Comparison of ENCODE assay signal across 12 mouse cellular contexts in the genomic region with DNA sequence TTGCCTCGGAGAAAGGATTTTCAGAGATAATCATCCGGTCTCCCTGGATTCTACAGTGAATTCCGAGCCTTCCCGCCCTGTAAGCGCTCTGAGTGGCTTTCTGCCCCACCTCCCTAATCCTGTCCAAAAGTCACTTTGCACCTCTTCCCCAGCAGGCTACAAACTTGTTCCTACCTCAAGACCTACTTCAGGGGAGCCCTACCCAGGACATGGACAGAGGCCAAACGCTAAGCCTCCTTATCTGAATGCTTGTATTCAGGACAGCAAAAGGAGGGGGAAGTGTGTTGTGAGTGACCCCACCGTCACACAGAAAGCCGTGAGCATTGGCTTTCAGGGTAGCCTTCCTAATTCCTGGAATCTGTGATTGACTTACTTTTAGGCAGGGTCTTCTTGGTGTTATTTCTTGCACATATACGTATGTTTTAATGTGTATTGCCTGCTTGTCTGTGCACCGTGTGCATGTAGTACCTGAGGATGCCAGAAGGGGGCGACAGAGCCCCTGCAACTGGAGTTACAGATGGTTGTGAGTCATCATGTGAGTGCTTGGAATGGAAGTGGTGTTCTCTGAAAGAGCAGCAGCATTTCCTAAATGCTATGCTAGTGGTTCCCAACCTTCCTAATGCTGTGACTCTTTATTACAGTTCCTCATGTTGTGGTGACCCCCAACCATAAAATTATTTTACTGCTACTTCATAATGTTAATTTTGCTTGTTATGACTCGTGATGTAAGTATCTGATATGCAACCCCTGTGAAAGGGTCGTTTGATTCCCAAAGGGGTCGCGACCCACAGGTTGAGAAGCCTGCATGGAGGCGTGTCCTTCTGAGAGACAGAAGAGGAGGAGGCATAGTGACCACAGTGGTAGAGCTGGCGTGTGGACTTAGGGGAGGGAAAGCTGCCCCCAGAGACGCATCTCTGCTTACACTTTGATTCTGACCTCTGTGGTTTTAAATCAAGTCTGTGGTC. TPM values are rescaled to one million over a fixed set of nuclear protein-coding genes. Genes with fewer than 3 reads are reported as not detected.
A peak's percentile ranks its signal among the peaks of the same experiment; 100 is the strongest.
DNase-seq lines count a peak whose midpoint lies in the region; TF ChIP-seq lines count a peak whose summit lies in the region.
"Had no signal": no experiment of that assay in that cellular context is flagged by ENCODE, and none has a peak within 500 bp of the region (broad histone marks: within the 10 kb centered on the region; RNA-seq: fewer than 3 reads in every experiment).

No protein-coding gene starts in this region.

- no peaks in the 10 kb centered on the region for H3K4me1 ChIP-seq in kidney, adult 2 months (ENCODE audit: control insufficient read depth, insufficient read depth, low read length)
- no peaks in the 10 kb centered on the region for H3K4me1 ChIP-seq in CH12.LX (ENCODE audit: control insufficient read depth in 1 of 2, insufficient read depth in 2 of 2)

- in situ Hi-C loops in CH12.LX (cut with MboI; ENCODE audit: low pct_ligation_motif_present, low pct_unique_long_range_greater_than_20kb, low sequenced_read_pairs), result no loop called here

- no peaks in the 10 kb centered on the region for H3K27me3 ChIP-seq in kidney, adult 2 months (replicated peaks; ENCODE audit: control insufficient read depth, insufficient read depth, low read length)
- peaks cover 63% of the 10 kb centered on the region for H3K27me3 ChIP-seq in CH12.LX (replicated peaks)

- TF ChIP-seq EP300 in CH12.LX (IDR thresholded peaks at IDR 0.05; ENCODE audit: low read length), result no peak

- 70% methylated on average over 18 of the region's 18 CpGs for WGBS in kidney, adult 2 months

- no peak overlapping the region for H3K27ac ChIP-seq in kidney, adult 2 months (ENCODE audit: insufficient read depth, low read depth, low read length)
- H3K27ac ChIP-seq in CH12.LX (ENCODE audit: insufficient read depth, low read depth), result no peak overlapping the region
- H3K27ac ChIP-seq: embryonic facial prominence, embryonic 13.5 days had no signal

- peaks cover 17% of the 10 kb centered on the region for H3K9me3 ChIP-seq in CH12.LX (replicated peaks; ENCODE audit: low read length)
- H3K9me3 ChIP-seq: embryonic facial prominence, embryonic 13.5 days had no signal

- H3K79me2 ChIP-seq in CH12.LX (replicated peaks; ENCODE audit: control insufficient read depth, extremely low read depth, insufficient read depth, poor library complexity, severe bottlenecking), result no peaks in the 10 kb centered on the region

- no peak; the same call in 1 of the 2 replicates for TF ChIP-seq RAD21 in CH12.LX (IDR thresholded peaks at IDR 0.05; ENCODE audit: low read depth, low read length)

- TF ChIP-seq CTCF in kidney, adult 2 months (conservative IDR thresholded peaks at IDR 0.05; ENCODE audit: insufficient read depth, insufficient read length, low read depth, low read length), result peak; percentile 38
- peak; percentile 52 to 75 for TF ChIP-seq CTCF in CH12.LX (conservative IDR thresholded peaks at IDR 0.05 in 1 of 2, IDR thresholded peaks at IDR 0.05 in 1 of 2; ENCODE audit: low read depth in 2 of 2, low read length in 2 of 2)

- DNase-seq in kidney, adult 2 months, result no peak
- DNase-seq in kidney, postnatal 25 days, result no peak
- peak; percentile 32 for DNase-seq in CH12.LX (ENCODE audit: extremely low read depth)
- peak; percentile 87 for DNase-seq in R1 (ENCODE audit: low read depth, low spot score)
- DNase-seq in lung, postnatal 25 days (ENCODE audit: low spot score), result peak; percentile 74
- DNase-seq in gastrocnemius, postnatal 4 days (ENCODE audit: low spot score in 2 of 2), result no peak
- DNase-seq in layer of hippocampus, adult 9-10 months (ENCODE audit: low spot score), result no peak
- DNase-seq in adrenal gland, adult (ENCODE audit: inconsistent age in 2 of 2, low spot score in 1 of 2), result no peak
- DNase-seq: cerebellum, adult 11 months; thymus, adult 18-20 months had no signal

- no peak overlapping the region for H3K9ac ChIP-seq in CH12.LX (ENCODE audit: insufficient read depth, low read depth)
- H3K9ac ChIP-seq: embryonic facial prominence, embryonic 13.5 days had no signal

- dilution Hi-C loops in CH12.LX (cut with MboI; ENCODE audit: extremely low pct_ligation_motif_present, extremely low pct_unique_long_range_greater_than_20kb, low sequenced_read_pairs), result no loop called here

- no peaks in the 10 kb centered on the region for H3K36me3 ChIP-seq in kidney, adult 2 months (ENCODE audit: control insufficient read depth, insufficient read depth, low read length)
- H3K36me3 ChIP-seq in CH12.LX (replicated peaks in 1 of 2; ENCODE audit: control insufficient read depth in 1 of 2, insufficient read depth in 1 of 2, low read length in 1 of 2), result no peaks in the 10 kb centered on the region
- H3K36me3 ChIP-seq: embryonic facial prominence, embryonic 13.5 days had no signal

- H3K4me2 ChIP-seq in CH12.LX (ENCODE audit: insufficient read depth, low read depth, poor library complexity, severe bottlenecking), result no peak overlapping the region
- H3K4me2 ChIP-seq: embryonic facial prominence, embryonic 13.5 days had no signal

- no peak for TF ChIP-seq POLR2A in kidney, adult 2 months (IDR thresholded peaks at IDR 0.05; ENCODE audit: low read depth, low read length)
- no peak for TF ChIP-seq POLR2A in CH12.LX (IDR thresholded peaks at IDR 0.05; ENCODE audit: low read depth, low read length)

- no peak overlapping the region for H3K4me3 ChIP-seq in kidney, adult 2 months (ENCODE audit: insufficient read depth, low read depth, low read length)
- H3K4me3 ChIP-seq in CH12.LX (replicated peaks in 1 of 3; ENCODE audit: low read depth in 2 of 3, low read length in 2 of 3, poor library complexity in 1 of 3), result no peak overlapping the region
- H3K4me3 ChIP-seq: embryonic facial prominence, embryonic 13.5 days; myocyte had no signal

TF ChIP-seq in CH12.LX, 34 proteins besides CTCF, POLR2A, EP300 and RAD21:
- TF ChIP-seq JUN (IDR thresholded peaks at IDR 0.05; ENCODE audit: insufficient read depth, low read depth, low read length) (no peak), POLR2AphosphoS2 (IDR thresholded peaks at IDR 0.05; ENCODE audit: low read depth, low read length) (no peak)

RNA-seq across cellular contexts. Expression of a gene that starts 6.1 kb away (rescaled TPM):
- polyA plus RNA-seq in kidney, adult 2 months (2012; rRNA removed), result 0.34 and 0.48 TPM in 2 replicates
- total RNA-seq in CH12.LX (2012; rRNA removed), result 0.04 TPM in 1 of 2 replicates, not detected in the other
- not detected in 2 replicates for total RNA-seq in CH12.LX (2014; rRNA removed)
- not detected in 2 replicates for polyA plus RNA-seq in CH12.LX (2012; ENCODE audit: insufficient read length, low read depth)
- total RNA-seq in gastrocnemius, postnatal 4 days (2021), result under 1 TPM in 1 of 2 experiments, not detected in 1; 0.12 TPM

RNA-seq across cellular contexts. Expression of a gene that starts 21.3 kb away (rescaled TPM):
- polyA plus RNA-seq in kidney, adult 2 months (2012; rRNA removed), result not detected in 2 replicates
- total RNA-seq in CH12.LX (2012; rRNA removed) (not detected in 2 replicates), CH12.LX (2014; rRNA removed) (not detected in 2 replicates)
- not detected in 2 replicates for polyA plus RNA-seq in CH12.LX (2012; ENCODE audit: insufficient read length, low read depth)
- under 1 TPM in 1 of 2 experiments, not detected in 1; 0.21 TPM for total RNA-seq in gastrocnemius, postnatal 4 days (2021)
- polyA plus RNA-seq: myocyte had no signal

RNA-seq across cellular contexts. Expression of a gene that starts 35.2 kb away (rescaled TPM):
- polyA plus RNA-seq in kidney, adult 2 months (2012; rRNA removed), result 7.2 and 7.5 TPM in 2 replicates
- total RNA-seq in CH12.LX (2012; rRNA removed) (0.04 TPM in 2 replicates), CH12.LX (2014; rRNA removed) (0.04 TPM in 1 of 2 replicates, not detected in the other)
- 0.04 TPM in 2 replicates for polyA plus RNA-seq in CH12.LX (2012; ENCODE audit: insufficient read length, low read depth)
- 100 to 1,000 TPM; 169 to 207 TPM for total RNA-seq in gastrocnemius, postnatal 4 days (2021)

RNA-seq across cellular contexts. Expression of a gene that starts 36.8 kb away (rescaled TPM):
- polyA plus RNA-seq in kidney, adult 2 months (2012; rRNA removed), result 5.1 and 7.4 TPM in 2 replicates
- total RNA-seq in CH12.LX (2012; rRNA removed), result 49.1 and 64.2 TPM in 2 replicates
- total RNA-seq in CH12.LX (2014; rRNA removed), result 20.3 and 21.6 TPM in 2 replicates
- polyA plus RNA-seq in CH12.LX (2012; ENCODE audit: insufficient read length, low read depth), result 128 and 182 TPM in 2 replicates
- 10 to 100 TPM; 11.4 to 11.8 TPM for total RNA-seq in gastrocnemius, postnatal 4 days (2021)

RNA-seq across cellular contexts. Expression of a gene that starts 52.2 kb away (rescaled TPM):
- polyA plus RNA-seq in kidney, adult 2 months (2012; rRNA removed), result 141 and 165 TPM in 2 replicates
- total RNA-seq in CH12.LX (2012; rRNA removed) (98.1 and 124 TPM in 2 replicates), CH12.LX (2014; rRNA removed) (65.6 and 71.0 TPM in 2 replicates)
- 80.5 and 91.3 TPM in 2 replicates for polyA plus RNA-seq in CH12.LX (2012; ENCODE audit: insufficient read length, low read depth)
- total RNA-seq in gastrocnemius, postnatal 4 days (2021), result 10 to 100 TPM; 64.9 to 73.1 TPM

Comparison
In these comparisons a context has a peak if more than half of its experiments do, and no peak if none do; other contexts are left out.
1. DNase-seq: peak in CH12.LX (single experiment), R1 (single experiment) and lung, postnatal 25 days (single experiment); none in kidney, adult 2 months (single experiment), kidney, postnatal 25 days (0 of 2), gastrocnemius, postnatal 4 days (0 of 2), layer of hippocampus, adult 9-10 months (single experiment) and adrenal gland, adult (0 of 2).
2. RNA of a gene that starts 35.2 kb away (total RNA-seq): 169 to 207 TPM in gastrocnemius, postnatal 4 days; 0.04 TPM in CH12.LX; every median in the first group is over 100 times any median in the second.